Mouse (Mus musculus): Measurements from ENCODE around the gene 4930590J08Rik.
"Not testable (repeated sequence)": the region's sequence is repeated elsewhere in the genome, so short reads cannot be mapped to it uniquely, and the experiment has no call there.

4930590J08Rik gene

GRCm38 (mm10) chr6:91902509-91902908 is at the start of gene 4930590J08Rik:
4930590J08Rik (plus strand) TSS chr6:91902809.
- DNase-seq (ENCODE audit: low read depth, low spot score), result not testable (repeated sequence)

GRCm38 (mm10) chr6:91858339-91858738 is 44.3 kb upstream of the 4930590J08Rik start:
- no peak for DNase-seq (ENCODE audit: low read depth, low spot score)

GRCm38 (mm10) chr6:91862848-91863247 is 39.8 kb upstream of the 4930590J08Rik start:
- DNase-seq (ENCODE audit: low read depth, low spot score), result no peak

GRCm38 (mm10) chr6:91864595-91864994 is 38.0 kb upstream of the 4930590J08Rik start:
- no peak for DNase-seq (ENCODE audit: low read depth, low spot score)

GRCm38 (mm10) chr6:91865601-91866000 is 37.0 kb upstream of the 4930590J08Rik start:
- no peak for DNase-seq (ENCODE audit: low read depth, low spot score)

- DNase-seq (ENCODE audit: low read depth, low spot score), result no peak
Observed at GRCm38 (mm10) chr6:91868091-91868490, 34.5 kb upstream of the 4930590J08Rik start.

GRCm38 (mm10) chr6:91872781-91873180 is 29.8 kb upstream of the 4930590J08Rik start:
- DNase-seq (ENCODE audit: low read depth, low spot score), result no peak

- peak; percentile 93 for DNase-seq (ENCODE audit: low read depth, low spot score)
Observed at GRCm38 (mm10) chr6:91877885-91878651, 24.5 kb upstream of the 4930590J08Rik start, which contains the start of gene Ccdc174. Ccdc174 (plus strand) TSS chr6:91878053.

- DNase-seq (ENCODE audit: low read depth, low spot score), result no peak
Observed at GRCm38 (mm10) chr6:91883859-91884258, 18.8 kb upstream of the 4930590J08Rik start.

GRCm38 (mm10) chr6:91889255-91889906 is 13.2 kb upstream of the 4930590J08Rik start:
- no peak for DNase-seq (ENCODE audit: low read depth, low spot score)

GRCm38 (mm10) chr6:91890615-91891014 is 12.0 kb upstream of the 4930590J08Rik start:
- no peak for DNase-seq (ENCODE audit: low read depth, low spot score)

- no peak for DNase-seq (ENCODE audit: low read depth, low spot score)
Observed at GRCm38 (mm10) chr6:91891776-91892175, 10.8 kb upstream of the 4930590J08Rik start.

GRCm38 (mm10) chr6:91896783-91897182 is 5.8 kb upstream of the 4930590J08Rik start:
- DNase-seq (ENCODE audit: low read depth, low spot score), result no peak

GRCm38 (mm10) chr6:91901505-91901904 is 1.1 kb upstream of the 4930590J08Rik start:
- peak; percentile 68 for DNase-seq (ENCODE audit: low read depth, low spot score)

GRCm38 (mm10) chr6:91914011-91914410 is 11.4 kb downstream of the 4930590J08Rik start:
- no peak for DNase-seq (ENCODE audit: low read depth, low spot score)

GRCm38 (mm10) chr6:91917286-91917685 is 14.7 kb downstream of the 4930590J08Rik start:
- DNase-seq (ENCODE audit: low read depth, low spot score), result no peak

GRCm38 (mm10) chr6:91917716-91918115 is 15.1 kb downstream of the 4930590J08Rik start:
- no peak for DNase-seq (ENCODE audit: low read depth, low spot score)

- DNase-seq (ENCODE audit: low read depth, low spot score), result no peak
Observed at GRCm38 (mm10) chr6:91931231-91931630, 28.6 kb downstream of the 4930590J08Rik start.

- no peak for DNase-seq (ENCODE audit: low read depth, low spot score)
Observed at GRCm38 (mm10) chr6:91938491-91938890, 35.9 kb downstream of the 4930590J08Rik start.

GRCm38 (mm10) chr6:91948426-91948825 is 45.8 kb downstream of the 4930590J08Rik start:
- no peak for DNase-seq (ENCODE audit: low read depth, low spot score)

GRCm38 (mm10) chr6:91958015-91958414 is 55.4 kb downstream of the 4930590J08Rik start:
- DNase-seq (ENCODE audit: low read depth, low spot score), result not testable (repeated sequence)

- no peak for DNase-seq (ENCODE audit: low read depth, low spot score)
Observed at GRCm38 (mm10) chr6:91960028-91960811, 57.6 kb downstream of the 4930590J08Rik start.

All from retina, postnatal 7 days (tissue).